In the genomic region with DNA sequence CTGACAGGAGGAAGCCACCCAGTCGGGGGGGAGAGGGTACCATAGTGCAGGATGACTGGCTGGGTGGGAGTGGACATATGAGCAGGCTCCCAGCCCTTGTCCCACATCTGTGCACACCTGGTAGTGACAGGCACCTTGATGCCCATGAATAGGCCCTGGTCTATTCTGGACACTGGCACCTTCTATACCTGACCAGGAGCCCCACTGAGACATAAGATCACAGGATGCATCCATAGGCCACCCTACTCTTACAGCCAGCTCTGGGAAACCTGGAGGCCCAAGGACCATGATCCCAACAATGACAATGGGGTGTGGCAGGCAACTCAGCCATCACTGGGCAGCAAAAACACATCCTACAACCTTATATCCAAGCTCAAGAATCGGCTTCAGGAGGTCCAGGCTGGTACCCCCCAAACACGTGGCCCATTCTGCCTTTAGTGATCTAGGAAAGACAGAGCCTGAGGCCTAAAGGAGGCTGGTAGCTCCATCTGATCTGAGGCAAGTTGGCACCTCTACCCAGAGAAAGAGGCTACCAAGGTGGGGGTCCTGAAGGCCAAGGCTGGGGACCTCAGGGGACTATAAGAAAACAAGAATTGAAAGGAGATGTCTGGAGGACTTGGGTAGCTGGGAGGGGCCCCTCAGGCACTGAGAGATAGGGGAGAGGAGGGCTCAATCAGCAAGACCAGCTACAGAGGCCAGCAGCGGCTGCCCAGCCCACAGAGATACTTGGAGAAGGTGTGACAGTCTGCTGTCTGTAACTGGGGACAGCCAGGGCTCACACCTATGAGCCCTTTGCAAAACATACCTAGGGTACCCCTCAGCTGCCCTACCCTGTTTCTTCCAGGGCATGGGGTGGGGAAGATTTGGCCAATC, we compare ENCODE assay signal across 17 mouse cellular contexts. TPM values are rescaled to one million over a fixed set of nuclear protein-coding genes. Genes with fewer than 3 reads are reported as not detected.
DNase-seq lines count a peak whose midpoint lies in the region; ATAC-seq lines count a peak whose summit lies in the region.
"Had no signal": no experiment of that assay in that cellular context is flagged by ENCODE, and none has a peak within 500 bp of the region (broad histone marks: within the 10 kb centered on the region; RNA-seq: fewer than 3 reads in every experiment).

No protein-coding gene starts in this region.

- no peak for ATAC-seq in heart, embryonic 16.5 days (replicated peaks; ENCODE audit: extremely low read depth, insufficient read depth, low FRiP score)
- peak; percentile 73 for ATAC-seq in liver, embryonic 11.5 days (replicated peaks; ENCODE audit: low FRiP score)
- ATAC-seq: forebrain, embryonic 14.5 days; lung, postnatal 0 days; midbrain, embryonic 15.5 days had no signal

- H3K4me3 ChIP-seq in heart, embryonic 16.5 days (ENCODE audit: low read length), result no peak overlapping the region
- peak overlapping the region; percentile 41 for H3K4me3 ChIP-seq in liver, embryonic 11.5 days (ENCODE audit: low read depth, low read length)
- H3K4me3 ChIP-seq: gastrocnemius, adult 2 months; hindbrain, embryonic 15.5 days; midbrain, embryonic 15.5 days had no signal

- H3K4me1 ChIP-seq in heart, embryonic 16.5 days (ENCODE audit: control insufficient read depth, insufficient read depth, low read length), result peaks cover 9% of the 10 kb centered on the region; the same call in 1 of the 2 replicates
- peaks cover 75% of the 10 kb centered on the region for H3K4me1 ChIP-seq in liver, embryonic 11.5 days (replicated peaks; ENCODE audit: control insufficient read depth, insufficient read depth, low read length)

- no peaks in the 10 kb centered on the region for H3K27me3 ChIP-seq in heart, embryonic 16.5 days (ENCODE audit: control insufficient read depth, insufficient read depth, low read length)
- H3K27me3 ChIP-seq in liver, embryonic 11.5 days (replicated peaks; ENCODE audit: control insufficient read depth, insufficient read depth, low read length), result no peaks in the 10 kb centered on the region
- H3K27me3 ChIP-seq: hindbrain, embryonic 15.5 days had no signal

- H3K36me3 ChIP-seq in heart, embryonic 16.5 days (ENCODE audit: control insufficient read depth, insufficient read depth), result no peaks in the 10 kb centered on the region
- no peaks in the 10 kb centered on the region for H3K36me3 ChIP-seq in liver, embryonic 11.5 days (ENCODE audit: control insufficient read depth, insufficient read depth, low read length)
- H3K36me3 ChIP-seq: hindbrain, embryonic 15.5 days; midbrain, embryonic 15.5 days had no signal

- no peak overlapping the region for H3K27ac ChIP-seq in heart, embryonic 16.5 days (ENCODE audit: low read length)
- H3K27ac ChIP-seq in liver, embryonic 11.5 days (ENCODE audit: low read depth, low read length), result peak overlapping the region; percentile 85
- H3K27ac ChIP-seq: gastrocnemius, adult 2 months; hindbrain, embryonic 15.5 days; midbrain, embryonic 15.5 days had no signal

- no peak for DNase-seq in heart, postnatal 14 days
- peak; percentile 59 for DNase-seq in spleen, adult 12 weeks (ENCODE audit: low spot score)
- DNase-seq in spleen, adult 18-20 months, result no peak
- no peak for DNase-seq in liver, embryonic 11.5 days (ENCODE audit: low spot score)
- DNase-seq in spleen, postnatal 14 days (ENCODE audit: low spot score in 2 of 2), result peak; percentile 50 to 53
- no peak for DNase-seq in gastrocnemius, postnatal 25 days
- no peak for DNase-seq in layer of hippocampus, adult 18-20 months (ENCODE audit: low spot score in 2 of 2)
- DNase-seq: cerebellum, postnatal 10 days; gastrocnemius, adult 2 months; kidney, adult 9 months had no signal

- intact Hi-C loops in heart, postnatal 14 days (cut with DNase I), result no loop called here

- WGBS in heart, embryonic 16.5 days, result 73% methylated on average over 4 of the region's 4 CpGs
- WGBS in liver, embryonic 11.5 days, result 57% methylated on average over 4 of the region's 4 CpGs

- no peak overlapping the region for H3K9ac ChIP-seq in heart, embryonic 16.5 days (ENCODE audit: low read length)
- H3K9ac ChIP-seq in liver, embryonic 11.5 days (ENCODE audit: low read depth, low read length), result peak overlapping the region; percentile 76
- H3K9ac ChIP-seq: hindbrain, embryonic 15.5 days; midbrain, embryonic 15.5 days had no signal

- no peaks in the 10 kb centered on the region for H3K9me3 ChIP-seq in heart, embryonic 16.5 days (replicated peaks; ENCODE audit: control insufficient read depth, low read length)
- H3K9me3 ChIP-seq in liver, embryonic 11.5 days (ENCODE audit: control insufficient read depth, low read length), result no peaks in the 10 kb centered on the region
- H3K9me3 ChIP-seq: hindbrain, embryonic 15.5 days; midbrain, embryonic 15.5 days had no signal

- peak overlapping the region; percentile 14; the same call in 1 of the 2 replicates for H3K4me2 ChIP-seq in heart, embryonic 16.5 days (ENCODE audit: low read depth, low read length)
- H3K4me2 ChIP-seq in liver, embryonic 11.5 days, result peak overlapping the region; percentile 88
- H3K4me2 ChIP-seq: midbrain, embryonic 15.5 days had no signal

RNA-seq across cellular contexts. Expression of a gene that starts 3.0 kb away (rescaled TPM):
- 5.0 and 7.4 TPM in 2 replicates for polyA plus RNA-seq in heart, embryonic 16.5 days (2015; fragmentation: Nextera tagmentation; extraction: Ambion mirVana)
- 1 to 10 TPM; 2.7 to 3.9 TPM for total RNA-seq in heart, postnatal 14 days (2021)
- polyA plus RNA-seq in liver, embryonic 11.5 days (2014; fragmentation: Nextera tagmentation; extraction: Ambion mirVana), result 20.0 and 20.1 TPM in 2 replicates
- total RNA-seq in gastrocnemius, postnatal 25 days (2021), result 1 to 10 TPM; 1.6 to 2.4 TPM
- total RNA-seq in layer of hippocampus, adult 18-20 months (2021), result 10 to 100 TPM; 43.4 to 47.4 TPM

RNA-seq across cellular contexts. Expression of a gene that starts 24.2 kb away (rescaled TPM):
- 0.17 and 0.24 TPM in 2 replicates for polyA plus RNA-seq in heart, embryonic 16.5 days (2015; fragmentation: Nextera tagmentation; extraction: Ambion mirVana)
- not detected for total RNA-seq in heart, postnatal 14 days (2021)
- 0.09 TPM in 1 of 2 replicates, not detected in the other for polyA plus RNA-seq in liver, embryonic 11.5 days (2014; fragmentation: Nextera tagmentation; extraction: Ambion mirVana)
- total RNA-seq in gastrocnemius, postnatal 25 days (2021), result not detected
- total RNA-seq in layer of hippocampus, adult 18-20 months (2021), result under 1 TPM; 0.13 to 0.25 TPM
- total RNA-seq: gastrocnemius, adult 2 months had no signal
- polyA plus RNA-seq: embryonic facial prominence, embryonic 11.5 days; stomach, embryonic 16.5 days had no signal

RNA-seq across cellular contexts. Expression of a gene that starts 29.8 kb away (rescaled TPM):
- 0.17 and 0.26 TPM in 2 replicates for polyA plus RNA-seq in heart, embryonic 16.5 days (2015; fragmentation: Nextera tagmentation; extraction: Ambion mirVana)
- total RNA-seq in heart, postnatal 14 days (2021), result under 1 TPM; 0.22 TPM
- 0.62 and 0.70 TPM in 2 replicates for polyA plus RNA-seq in liver, embryonic 11.5 days (2014; fragmentation: Nextera tagmentation; extraction: Ambion mirVana)
- total RNA-seq in gastrocnemius, postnatal 25 days (2021), result under 1 TPM in 1 of 2 experiments, not detected in 1; 0.11 TPM
- total RNA-seq in layer of hippocampus, adult 18-20 months (2021), result 1 to 10 TPM; 1.1 to 1.2 TPM

RNA-seq across cellular contexts. Expression of a gene that starts 55.8 kb away (rescaled TPM):
- polyA plus RNA-seq in heart, embryonic 16.5 days (2015; fragmentation: Nextera tagmentation; extraction: Ambion mirVana), result 4.8 and 6.5 TPM in 2 replicates
- 1 to 10 TPM; 5.4 to 6.3 TPM for total RNA-seq in heart, postnatal 14 days (2021)
- 20.1 and 20.7 TPM in 2 replicates for polyA plus RNA-seq in liver, embryonic 11.5 days (2014; fragmentation: Nextera tagmentation; extraction: Ambion mirVana)
- 1 to 10 TPM; 2.8 to 3.5 TPM for total RNA-seq in gastrocnemius, postnatal 25 days (2021)
- 10 to 100 TPM; 10.0 to 14.5 TPM for total RNA-seq in layer of hippocampus, adult 18-20 months (2021)

Comparison
In these comparisons a context has a peak if more than half of its experiments do, and no peak if none do; other contexts are left out.
1. DNase-seq: peak in spleen, adult 12 weeks (single experiment) and spleen, postnatal 14 days (2 of 2); none in heart, postnatal 14 days (0 of 2), spleen, adult 18-20 months (0 of 2), liver, embryonic 11.5 days (single experiment), gastrocnemius, postnatal 25 days (single experiment) and layer of hippocampus, adult 18-20 months (0 of 2).
2. RNA of a gene that starts 3.0 kb away (total RNA-seq): 43.4 to 47.4 TPM in layer of hippocampus, adult 18-20 months; 2.7 to 3.9 TPM in heart, postnatal 14 days and 1.6 to 2.4 TPM in gastrocnemius, postnatal 25 days; every median in the first group is over 4 times any median in the second.